Mouse (Mus musculus) C2C12 (cell line): Measurements from ENCODE around the gene Olfr318. TPM values are rescaled to one million over a fixed set of nuclear protein-coding genes. Genes with fewer than 3 reads are reported as not detected.
"Not testable (repeated sequence)": the region's sequence is repeated elsewhere in the genome, so short reads cannot be mapped to it uniquely, and the experiment has no call there.

Experiments
- H3K27me3 ChIP-seq: one replicate; pipeline ENCODE4 v1.6.1; 2011; ENCODE audit not compliant: control insufficient read depth, insufficient read depth, insufficient read length
- H3K36me3 ChIP-seq: one replicate; pipeline ENCODE4 v1.6.1; 2011; ENCODE audit not compliant: control insufficient read depth, insufficient read depth
- H3K4me3 ChIP-seq: one replicate; pipeline ENCODE4 v1.5.1; 2011; ENCODE audit warnings: mild to moderate bottlenecking, control low read depth; ENCODE audit not compliant: poor library complexity, insufficient read depth, severe bottlenecking
- H3K79me2 ChIP-seq: one replicate; pipeline ENCODE4 v1.6.1; 2011; ENCODE audit not compliant: control insufficient read depth, insufficient read depth
- H3K79me3 ChIP-seq: one replicate; pipeline ENCODE4 v1.6.1; 2011; ENCODE audit warnings: low read depth, control low read depth
- H3ac ChIP-seq: one replicate; pipeline ENCODE3; 2011; ENCODE audit warnings: low read depth; ENCODE audit not compliant: control insufficient read depth, insufficient read length
- CEBPB ChIP-seq: IDR thresholded peaks from one replicate; pipeline ENCODE4 v1.6.1; 2011; ENCODE audit warnings: low read depth, mild to moderate bottlenecking, control low read depth, moderate library complexity
- CTCF ChIP-seq: IDR thresholded peaks from one replicate; pipeline ENCODE4 v1.5.1; 2011; ENCODE audit not compliant: control insufficient read depth, insufficient read depth, insufficient read length
- FOSL1 ChIP-seq: IDR thresholded peaks from one replicate; pipeline ENCODE4 v1.8.0; 2011; ENCODE audit warnings: mild to moderate bottlenecking, low read length; ENCODE audit not compliant: poor library complexity, insufficient read depth, severe bottlenecking
- MAX ChIP-seq: IDR thresholded peaks from one replicate; pipeline ENCODE4 v1.6.1; 2011; ENCODE audit warnings: mild to moderate bottlenecking, control low read depth
- MYOD1 ChIP-seq: IDR thresholded peaks from one replicate; pipeline ENCODE4 v1.6.1; 2011; ENCODE audit warnings: low read depth; ENCODE audit not compliant: control insufficient read depth, insufficient read length
- MYOG ChIP-seq: IDR thresholded peaks from one replicate; pipeline ENCODE4 v1.6.1; 2011; ENCODE audit not compliant: control insufficient read depth, insufficient read length; ENCODE audit errors: extremely low read depth
- USF1 ChIP-seq: IDR thresholded peaks from one replicate; pipeline ENCODE4 v1.6.1; 2011; ENCODE audit warnings: low read depth, mild to moderate bottlenecking, control low read depth, moderate library complexity
- long read RNA-seq, 2 experiments: library from polyadenylated mRNA; unstranded; transcript quantifications; one replicate each; pipeline ENCODE4 v2.0.0; 2019 to 2020
- polyA plus RNA-seq: library from polyadenylated mRNA; unstranded; fragments of >200 nt; fragmentation: generic; extraction: Trizol; gene quantifications from one replicate; pipeline ENCODE4 v1.2.1, GENCODE M21; 2012; ENCODE audit warnings: missing spikeins

Gene Olfr318
- polyA plus RNA-seq = not detected
- long read RNA-seq, experiment 1 = 0 reads
- long read RNA-seq, experiment 2 = 0 reads

- Histone ChIP-seq H3K79me2 (no peaks in the 10 kb centered on the region), H3K4me3 (no peak within 1 kb of the TSS), H3K36me3 (no peaks in the 10 kb centered on the region), H3K79me3 (no peaks in the 10 kb centered on the region), H3K27me3 (no peaks in the 10 kb centered on the region), H3ac (no peak within 1 kb of the TSS)
- no peak for TF ChIP-seq MYOD1
- no peak for TF ChIP-seq CTCF
- TF ChIP-seq MAX = no peak
- TF ChIP-seq FOSL1 = no peak
- no peak for TF ChIP-seq MYOG
- TF ChIP-seq USF1 = no peak
- no peak for TF ChIP-seq CEBPB
Measured at GRCm38 (mm10) chr11:58723914-58724313, at the start of gene Olfr318. TSS of gene Olfr318 (minus strand) at chr11:58724014.

DNA sequence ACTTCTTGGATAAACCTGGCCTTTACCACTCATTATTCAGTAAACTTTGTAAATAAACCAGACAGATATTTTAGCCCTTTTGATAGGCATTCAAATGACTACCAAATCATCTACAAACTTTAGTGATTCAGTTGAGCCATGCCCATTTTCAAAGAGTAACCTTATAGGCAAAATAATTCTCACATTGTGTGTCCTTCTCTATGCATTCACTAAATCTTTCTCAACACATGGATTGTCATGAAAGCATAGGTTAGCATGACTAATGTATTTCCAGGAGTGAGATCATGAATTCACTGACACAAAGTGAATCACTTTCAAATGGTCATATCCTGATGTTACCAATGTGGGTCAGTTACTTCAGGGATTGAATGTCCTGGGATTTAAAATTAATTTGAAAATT, 49.1 kb upstream of the Olfr318 start, which contains the start of gene Olfr315:
Gene Olfr315 (plus strand): TSS at position 301 of the 400 bp plus-strand sequence.
- no peaks in the 10 kb centered on the region for H3K79me3 ChIP-seq
- no peak within 1 kb of the TSS for H3ac ChIP-seq
- no peak within 1 kb of the TSS for H3K4me3 ChIP-seq
- no peaks in the 10 kb centered on the region for H3K36me3 ChIP-seq
- no peaks in the 10 kb centered on the region for H3K27me3 ChIP-seq
- no peak for TF ChIP-seq MYOD1
- no peak for TF ChIP-seq MYOG
- no peak for TF ChIP-seq CEBPB
- TF ChIP-seq FOSL1 = no peak
- H3K79me2 ChIP-seq = no peaks in the 10 kb centered on the region

DNA sequence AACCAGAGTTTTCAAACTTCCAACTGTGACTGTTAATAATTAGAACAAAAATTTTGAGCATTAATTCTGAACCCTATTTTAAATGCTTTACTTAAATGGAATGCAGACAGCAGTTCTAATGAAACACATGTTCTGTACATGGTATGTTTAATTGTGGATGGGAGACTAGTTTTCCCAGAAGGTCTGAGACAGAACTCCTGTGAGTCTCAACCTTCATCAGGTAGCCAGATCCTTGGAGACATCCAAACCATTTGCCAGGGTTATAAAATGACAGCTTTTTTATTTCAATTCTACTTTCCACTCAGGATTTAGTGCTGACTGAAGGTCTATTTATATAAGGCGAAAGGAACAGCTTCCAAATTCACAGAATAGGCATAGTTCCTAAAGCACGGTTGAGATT, 28.6 kb upstream of the Olfr318 start, which contains the start of gene Olfr316:
Gene Olfr316 (plus strand): TSS at position 301 of the 400 bp plus-strand sequence.
- no peaks in the 10 kb centered on the region for H3K79me3 ChIP-seq
- no peak for TF ChIP-seq MYOD1
- TF ChIP-seq FOSL1 = no peak
- no peak for TF ChIP-seq CEBPB
- no peak for TF ChIP-seq USF1
- no peak for TF ChIP-seq MYOG
- TF ChIP-seq MAX = no peak
- TF ChIP-seq CTCF = no peak

DNA sequence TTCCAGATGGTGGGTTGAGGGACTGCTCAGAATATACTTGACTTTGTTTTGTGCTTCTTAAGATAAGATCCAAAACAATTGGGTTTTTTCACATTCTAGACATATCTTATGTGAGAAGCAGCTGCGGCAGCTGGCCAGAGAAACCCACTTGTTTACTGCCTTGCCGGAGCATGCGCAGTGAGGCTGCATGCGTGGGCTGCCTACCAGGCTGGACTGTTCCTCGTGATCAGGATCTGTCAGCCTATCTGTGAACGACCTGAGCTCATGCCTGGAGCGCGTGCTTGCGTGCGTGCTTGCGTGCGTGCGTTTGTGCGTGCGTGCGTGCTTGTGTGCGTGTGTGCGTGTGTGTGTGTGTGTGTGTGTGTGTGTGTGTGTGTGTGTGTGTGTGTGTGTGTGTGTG, 27.3 kb upstream of the Olfr318 start:
- not testable (repeated sequence) for H3K27me3 ChIP-seq, H3K79me3 ChIP-seq, H3K79me2 ChIP-seq, H3ac ChIP-seq, H3K36me3 ChIP-seq, H3K4me3 ChIP-seq

More for the DNA sequence above, 28.6 kb upstream of the Olfr318 start, which contains the start of gene Olfr316:
- no peak within 1 kb of the TSS for H3K4me3 ChIP-seq
- no peaks in the 10 kb centered on the region for H3K79me2 ChIP-seq
- H3ac ChIP-seq = no peak within 1 kb of the TSS
- no peaks in the 10 kb centered on the region for H3K27me3 ChIP-seq
- no peaks in the 10 kb centered on the region for H3K36me3 ChIP-seq

- no peaks in the 10 kb centered on the region for H3K79me2 ChIP-seq
- H3K4me3 ChIP-seq = no peak within 1 kb of the TSS
- peaks cover 3% of the 10 kb centered on the region for H3K27me3 ChIP-seq
- H3ac ChIP-seq = no peak within 1 kb of the TSS
- no peaks in the 10 kb centered on the region for H3K79me3 ChIP-seq
- H3K36me3 ChIP-seq = no peaks in the 10 kb centered on the region
- TF ChIP-seq CTCF (no peak), USF1 (no peak), FOSL1 (no peak), MYOD1 (no peak), MYOG (no peak), MAX (no peak), CEBPB (no peak)
Measured at GRCm38 (mm10) chr11:58738792-58739262, 15.0 kb upstream of the Olfr318 start, which contains the start of gene Olfr317. TSS of gene Olfr317 (minus strand) at chr11:58739212.

DNA sequence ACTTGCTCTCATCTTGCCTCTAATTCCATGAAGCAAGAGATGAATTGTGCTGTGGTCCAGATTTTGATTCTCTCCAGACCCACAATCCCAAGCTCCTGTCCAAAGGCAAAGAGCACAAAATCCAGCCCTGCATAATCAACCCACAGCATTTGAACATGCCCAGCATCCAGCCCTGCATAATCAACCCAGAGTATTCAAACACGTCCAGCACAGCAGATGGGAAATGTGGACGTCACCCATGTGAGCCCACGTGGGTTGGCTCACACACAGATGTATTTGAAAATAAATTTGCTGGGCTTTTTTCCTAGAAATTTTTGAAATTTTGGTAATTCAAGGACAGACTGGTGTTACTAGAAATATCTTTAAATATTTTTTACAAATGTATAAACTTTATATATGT, 9.6 kb upstream of the Olfr318 start:
- H3ac ChIP-seq = no peak overlapping the region
- TF ChIP-seq MYOD1 = no peak
- TF ChIP-seq USF1 = no peak
- no peak for TF ChIP-seq FOSL1
- TF ChIP-seq MYOG = no peak
- no peak for TF ChIP-seq CEBPB
- no peak for TF ChIP-seq MAX
- TF ChIP-seq CTCF = no peak
- H3K79me2 ChIP-seq = no peaks in the 10 kb centered on the region
- no peaks in the 10 kb centered on the region for H3K36me3 ChIP-seq
- no peaks in the 10 kb centered on the region for H3K79me3 ChIP-seq
- H3K4me3 ChIP-seq = no peak overlapping the region
- H3K27me3 ChIP-seq = peaks cover 8% of the 10 kb centered on the region

GRCm38 (mm10) chr11:58727896-58728650, 4.3 kb upstream of the Olfr318 start:
- H3K4me3 ChIP-seq, H3K79me3 ChIP-seq, H3K27me3 ChIP-seq, H3K79me2 ChIP-seq, H3K36me3 ChIP-seq, H3ac ChIP-seq: not testable (repeated sequence)
